Mouse (Mus musculus) kidney, adult 2 months (tissue): ENCODE data around the gene Gh.

Source experiments
- CTCF ChIP-seq: fragments of 200-500 bp; conservative IDR thresholded peaks from 2 replicates; pipeline ENCODE4 v1.5.1; 2011; ENCODE audit warnings: low read depth, mild to moderate bottlenecking, control low read depth, low read length, moderate library complexity, mixed read lengths; ENCODE audit not compliant: insufficient read depth, insufficient read length
- POLR2A ChIP-seq: fragments of 200-500 bp; IDR thresholded peaks from one replicate; pipeline ENCODE4 v1.6.1; 2011; ENCODE audit warnings: low read depth, low read length, control low read depth

GRCm38 (mm10) chr11:106255685-106256451 lies 45.8 kb downstream of the Gh start, which contains the start of the genes Ftsj3 and Psmc5:
- 0 out of 2 replicates have a peak, but pooled peaks have one; percentile 9 for TF ChIP-seq CTCF
- peak; percentile 73 for TF ChIP-seq POLR2A
